9 mouse cellular contexts compared by ENCODE assay signal in genomic region chr10:84019381-84019780, GRCm38 (mm10).
A peak's percentile ranks its signal among the peaks of the same experiment; 100 is the strongest.
DNase-seq lines count a peak whose midpoint lies in the region; ATAC-seq and TF ChIP-seq lines count a peak whose summit lies in the region.
"Had no signal": no experiment of that assay in that cellular context is flagged by ENCODE, and none has a peak within 500 bp of the region (broad histone marks: within the 10 kb centered on the region; RNA-seq: fewer than 3 reads in every experiment).

No protein-coding gene starts in this region.

- intact Hi-C loops in left cerebral cortex, postnatal 14 days (cut with DNase I): loop anchor here (5.0 kb wide), 2 partner anchors 202 to 418 kb away; no protein-coding TSS in a partner anchor

- WGBS in bone marrow, adult 2 months: 14% methylated on average over 9 of the region's 9 CpGs
- 10% methylated on average over 9 of the region's 9 CpGs for WGBS in forebrain, embryonic 10.5 days
- 19% methylated on average over 9 of the region's 9 CpGs for WGBS in stomach, embryonic 15.5 days

- H3K9ac ChIP-seq in stomach, embryonic 15.5 days: no peak overlapping the region
- H3K9ac ChIP-seq: limb, embryonic 15.5 days had no signal

- TF ChIP-seq CTCF in bone marrow, adult 2 months (IDR thresholded peaks at IDR 0.05; ENCODE audit: control insufficient read depth, insufficient read depth, low read length): peak; percentile 73

- H3K4me2 ChIP-seq in stomach, embryonic 15.5 days: 0 out of 2 replicates have a peak overlapping the region, but pooled peaks have one; percentile 5
- H3K4me2 ChIP-seq: limb, embryonic 15.5 days had no signal

- H3K4me1 ChIP-seq in bone marrow, adult 2 months (ENCODE audit: control insufficient read depth, insufficient read depth, low read length): no peaks in the 10 kb centered on the region; the same call in 1 of the 2 replicates
- peaks cover 31% of the 10 kb centered on the region for H3K4me1 ChIP-seq in forebrain, embryonic 10.5 days
- H3K4me1 ChIP-seq in stomach, embryonic 15.5 days: 0 out of 2 replicates have a peak, but pooled peaks cover 5% of the 10 kb centered on the region

- no peak for TF ChIP-seq POLR2A in bone marrow, adult 2 months (IDR thresholded peaks at IDR 0.05; ENCODE audit: borderline replicate concordance, control insufficient read depth, low read depth, low read length)

- H3K9me3 ChIP-seq in forebrain, embryonic 10.5 days: no peaks in the 10 kb centered on the region
- H3K9me3 ChIP-seq in stomach, embryonic 15.5 days: no peaks in the 10 kb centered on the region
- H3K9me3 ChIP-seq: limb, embryonic 15.5 days had no signal

- H3K27ac ChIP-seq in bone marrow, adult 2 months (ENCODE audit: control insufficient read depth, insufficient read depth, low read depth, low read length, poor library complexity): no peak overlapping the region
- H3K27ac ChIP-seq in forebrain, embryonic 10.5 days: 0 out of 2 replicates have a peak overlapping the region, but pooled peaks have one; percentile 30
- H3K27ac ChIP-seq in stomach, embryonic 15.5 days: no peak overlapping the region
- H3K27ac ChIP-seq: limb, embryonic 15.5 days had no signal

- peak; percentile 67 to 75 for ATAC-seq in hematopoietic stem cell, adult 5-6 weeks (replicated peaks in 1 of 2; ENCODE audit: insufficient read depth in 1 of 2, low FRiP score in 2 of 2, low TSS enrichment in 1 of 2, low read depth in 1 of 2, poor library complexity in 2 of 2, severe bottlenecking in 2 of 2)
- no peak for ATAC-seq in stomach, embryonic 15.5 days (ENCODE audit: insufficient read depth, low FRiP score, low read depth)

- H3K27me3 ChIP-seq in forebrain, embryonic 10.5 days (ENCODE audit: poor library complexity, severe bottlenecking): no peaks in the 10 kb centered on the region
- no peaks in the 10 kb centered on the region for H3K27me3 ChIP-seq in stomach, embryonic 15.5 days (replicated peaks)
- H3K27me3 ChIP-seq: limb, embryonic 15.5 days had no signal

- DNase-seq in adrenal gland, adult (ENCODE audit: inconsistent age in 2 of 2, low spot score in 1 of 2): peak; percentile 38 to 83
- DNase-seq in adrenal gland, postnatal 4 days (ENCODE audit: low spot score in 2 of 2): no peak
- DNase-seq in forebrain, embryonic 10.5 days (ENCODE audit: extremely low spot score, low spot score): peak; percentile 62
- peak; percentile 69 to 80 for DNase-seq in left cerebral cortex, postnatal 14 days (ENCODE audit: low spot score in 2 of 2)
- DNase-seq in mesoderm, embryonic 11.5 days (ENCODE audit: low read depth, low spot score): peak; percentile 64

- no peaks in the 10 kb centered on the region for H3K36me3 ChIP-seq in forebrain, embryonic 10.5 days (replicated peaks)
- no peaks in the 10 kb centered on the region for H3K36me3 ChIP-seq in stomach, embryonic 15.5 days
- H3K36me3 ChIP-seq: limb, embryonic 15.5 days had no signal

- H3K4me3 ChIP-seq in bone marrow, adult 2 months (replicated peaks; ENCODE audit: control insufficient read depth, low read depth, low read length): no peak overlapping the region
- 0 out of 2 replicates have a peak overlapping the region, but pooled peaks have one; percentile 9 for H3K4me3 ChIP-seq in forebrain, embryonic 10.5 days
- no peak overlapping the region for H3K4me3 ChIP-seq in stomach, embryonic 15.5 days (replicated peaks)
- H3K4me3 ChIP-seq: limb, embryonic 15.5 days had no signal

Comparison
In these comparisons a context has a peak if more than half of its experiments do, and no peak if none do; other contexts are left out.
1. DNase-seq: peak in adrenal gland, adult (2 of 2), forebrain, embryonic 10.5 days (single experiment), left cerebral cortex, postnatal 14 days (2 of 2) and mesoderm, embryonic 11.5 days (single experiment); none in adrenal gland, postnatal 4 days (0 of 2).